Mouse (Mus musculus) heart, embryonic 14.5 days (tissue): ENCODE results near the gene Rnase10. TPM values are rescaled to one million over a fixed set of nuclear protein-coding genes. Genes with fewer than 3 reads are reported as not detected.
"Not testable (repeated sequence)": the region's sequence is repeated elsewhere in the genome, so short reads cannot be mapped to it uniquely, and the experiment has no call there.

ENCODE experiments used
- ATAC-seq: fragments of 200-750 bp; cut with Nextera tagmentation; 2 replicates; pipeline ENCODE4 v1.8.0; 2017; ENCODE audit warnings: low read depth, moderate TSS enrichment; ENCODE audit not compliant: insufficient number of reproducible peaks, insufficient read depth, low FRiP score
- H3K27ac ChIP-seq, 2 experiments: fragments of 200-500 bp in 1 of 2; fragments of 300-500 bp in 1 of 2; sonication (generic) in 1 of 2; replicated peaks in 1 of 2; 2 replicates each; pipeline ENCODE4 v1.5.1; 2012 to 2014; ENCODE audit warnings: low read depth in 2 of 2, low read length in 2 of 2, control low read depth in 1 of 2, mild to moderate bottlenecking in 1 of 2, mixed read lengths in 1 of 2; ENCODE audit not compliant: control insufficient read depth in 1 of 2, insufficient read depth in 1 of 2
- H3K27me3 ChIP-seq: fragments of 300-500 bp; sonication (generic); 2 replicates; pipeline ENCODE4 v1.6.1; 2014; ENCODE audit warnings: mild to moderate bottlenecking, low read length, control low read depth; ENCODE audit not compliant: control insufficient read depth, insufficient read depth
- H3K36me3 ChIP-seq: fragments of 300-500 bp; sonication (generic); 2 replicates; pipeline ENCODE4 v1.6.1; 2014; ENCODE audit warnings: mild to moderate bottlenecking, control low read depth, low read length, mixed read lengths; ENCODE audit not compliant: control insufficient read depth, insufficient read depth
- H3K4me1 ChIP-seq, 2 experiments: fragments of 200-500 bp in 1 of 2; fragments of 300-500 bp in 1 of 2; sonication (generic) in 1 of 2; 2 replicates each; pipeline ENCODE4 v1.6.1; 2012 to 2014; ENCODE audit warnings: low read length in 2 of 2, control low read depth in 1 of 2, mixed read lengths in 1 of 2; ENCODE audit not compliant: control insufficient read depth in 2 of 2, insufficient read depth in 2 of 2
- H3K4me2 ChIP-seq: fragments of 300-500 bp; sonication (generic); 2 replicates; pipeline ENCODE4 v1.6.1; 2014; ENCODE audit warnings: mild to moderate bottlenecking, low read length
- H3K4me3 ChIP-seq, 2 experiments: fragments of 200-500 bp in 1 of 2; fragments of 300-500 bp in 1 of 2; sonication (generic) in 1 of 2; 2 replicates each; pipeline ENCODE4 v1.5.1; 2012 to 2014; ENCODE audit warnings: low read length in 2 of 2, mild to moderate bottlenecking in 2 of 2, control low read depth in 1 of 2, low read depth in 1 of 2, moderate library complexity in 1 of 2; ENCODE audit not compliant: control insufficient read depth in 1 of 2, insufficient read depth in 1 of 2
- H3K9ac ChIP-seq: fragments of 300-500 bp; sonication (generic); 2 replicates; pipeline ENCODE4 v1.6.1; 2014; ENCODE audit warnings: mild to moderate bottlenecking, low read length
- H3K9me3 ChIP-seq: fragments of 300-500 bp; sonication (generic); 2 replicates; pipeline ENCODE4 v1.6.1; 2016; ENCODE audit warnings: low read length, control low read depth; ENCODE audit not compliant: control insufficient read depth
- WGBS: fragments of 180-500 bp; shearing (Covaris S2); extraction: QIAGEN DNeasy Blood & Tissue Kit; methylation state at CpG from one replicate; pipeline ENCODE4 v1.1.7; 2014; 5-methylcytosine and 5-hydroxymethylcytosine counted together
- polyA plus RNA-seq: library from polyadenylated mRNA; unstranded; fragments of >200 nt; fragmentation: Nextera tagmentation; extraction: Ambion mirVana; gene quantifications from 2 replicates; pipeline ENCODE4 v1.2.1, GENCODE M21; 2014

Gene Rnase10
- polyA plus RNA-seq, 1 experiment from 2014 or later, result 0.32 TPM

GRCm38 (mm10) chr14:51014724-51015123 is 7.2 kb downstream of the Rnase10 start:
- not testable (repeated sequence) for ATAC-seq, H3K9ac ChIP-seq, H3K27ac ChIP-seq, H3K4me3 ChIP-seq, H3K4me1 ChIP-seq, H3K27me3 ChIP-seq, H3K4me2 ChIP-seq, H3K36me3 ChIP-seq, H3K9me3 ChIP-seq
- 72% methylated on average over 3 of the region's 3 CpGs for WGBS

GRCm38 (mm10) chr14:51015780-51016179 is 8.2 kb downstream of the Rnase10 start:
- no peak for ATAC-seq
- H3K27ac ChIP-seq, result no peak overlapping the region

GRCm38 (mm10) chr14:51017256-51017655 is 9.7 kb downstream of the Rnase10 start:
- Histone ChIP-seq H3K4me3 (no peak overlapping the region), H3K9me3 (peaks cover 7% of the 10 kb centered on the region), H3K36me3 (no peaks in the 10 kb centered on the region), H3K4me1 (no peaks in the 10 kb centered on the region; a peak in 1 of 4 replicates), H3K4me2 (no peak overlapping the region), H3K9ac (no peak overlapping the region), H3K27me3 (no peaks in the 10 kb centered on the region), H3K27ac (peak overlapping the region in 1 of 2 experiments; percentile 2; a peak in 1 of 4 replicates)
- 47% methylated on average over 3 of the region's 3 CpGs for WGBS
- ATAC-seq, result no peak

More at GRCm38 (mm10) chr14:51015780-51016179, 8.2 kb downstream of the Rnase10 start:
- Histone ChIP-seq H3K27me3 (no peaks in the 10 kb centered on the region), H3K9me3 (peaks cover 11% of the 10 kb centered on the region), H3K4me1 (no peaks in the 10 kb centered on the region; a peak in 1 of 4 replicates), H3K9ac (no peak overlapping the region), H3K4me2 (no peak overlapping the region), H3K4me3 (no peak overlapping the region), H3K36me3 (no peaks in the 10 kb centered on the region)

- WGBS, result 76% methylated on average over 4 of the region's 4 CpGs
- ATAC-seq, result no peak
- Histone ChIP-seq H3K4me1 (no peaks in the 10 kb centered on the region), H3K27ac (no peak overlapping the region), H3K4me2 (no peak overlapping the region), H3K36me3 (no peaks in the 10 kb centered on the region), H3K9ac (no peak overlapping the region), H3K9me3 (peaks cover 7% of the 10 kb centered on the region), H3K4me3 (no peak overlapping the region), H3K27me3 (no peaks in the 10 kb centered on the region)
Measured at GRCm38 (mm10) chr14:51023457-51023856, 15.9 kb downstream of the Rnase10 start.

- Histone ChIP-seq H3K4me1 (no peaks in the 10 kb centered on the region), H3K27me3 (no peaks in the 10 kb centered on the region), H3K9ac (no peak overlapping the region), H3K4me2 (no peak overlapping the region), H3K27ac (no peak overlapping the region), H3K4me3 (no peak overlapping the region), H3K36me3 (no peaks in the 10 kb centered on the region), H3K9me3 (peaks cover 5% of the 10 kb centered on the region)
- WGBS, result 72% methylated on average over 1 of the region's 1 CpGs
- ATAC-seq, result no peak
Measured at GRCm38 (mm10) chr14:51024820-51025219, 17.3 kb downstream of the Rnase10 start.

GRCm38 (mm10) chr14:51026391-51027133 is 19.0 kb downstream of the Rnase10 start:
- Histone ChIP-seq H3K27me3 (no peaks in the 10 kb centered on the region), H3K4me1 (no peaks in the 10 kb centered on the region), H3K36me3 (no peaks in the 10 kb centered on the region), H3K9me3 (no peaks in the 10 kb centered on the region), H3K9ac (no peak overlapping the region), H3K4me3 (no peak overlapping the region), H3K4me2 (no peak overlapping the region), H3K27ac (no peak overlapping the region)
- no peak for ATAC-seq
- WGBS, result 37% methylated on average over 5 of the region's 5 CpGs

GRCm38 (mm10) chr14:51027387-51028155 is 20.0 kb downstream of the Rnase10 start:
- Histone ChIP-seq H3K4me1 (no peaks in the 10 kb centered on the region), H3K36me3 (no peaks in the 10 kb centered on the region), H3K9ac (no peak overlapping the region), H3K9me3 (no peaks in the 10 kb centered on the region), H3K27me3 (no peaks in the 10 kb centered on the region), H3K4me3 (no peak overlapping the region), H3K27ac (no peak overlapping the region), H3K4me2 (no peak overlapping the region)
- ATAC-seq, result no peak
- 59% methylated on average over 3 of the region's 3 CpGs for WGBS
